Mouse (Mus musculus): ENCODE data around the gene Nr6a1.

DNA sequence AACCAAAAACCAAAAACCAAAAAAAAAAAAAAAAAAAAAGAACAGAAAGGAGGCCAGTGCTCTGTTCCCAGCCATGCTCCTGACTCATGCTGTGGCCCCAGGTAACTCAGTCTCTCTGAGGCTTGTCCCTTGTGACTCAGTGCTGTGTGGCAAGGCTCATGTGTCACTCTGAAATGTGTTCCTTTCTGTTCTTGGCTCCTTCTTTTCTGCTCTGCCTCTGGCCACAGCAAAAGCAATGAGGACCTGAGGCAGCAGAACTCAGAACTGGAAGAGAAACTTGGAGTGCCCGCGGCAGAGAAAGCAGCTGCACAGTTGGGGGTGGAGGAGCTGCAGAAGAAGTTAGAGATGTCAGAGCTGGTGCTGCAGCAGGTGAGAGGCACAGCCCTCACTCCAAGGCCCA lies 46.7 kb upstream of the Nr6a1 start:
- TF ChIP-seq CTCF (conservative IDR thresholded peaks at IDR 0.05 in 1 of 2, IDR thresholded peaks at IDR 0.05 in 1 of 2; ENCODE audit: low read depth in 2 of 2, low read length in 2 of 2) (no peak), EP300 (IDR thresholded peaks at IDR 0.05; ENCODE audit: low read length) (no peak), ETS1 (conservative IDR thresholded peaks at IDR 0.05; ENCODE audit: low read depth, low read length) (no peak), NELFE (IDR thresholded peaks at IDR 0.05; ENCODE audit: low read depth, low read length) (no peak)
